Mouse (Mus musculus) liver, postnatal 0 days (tissue): ENCODE results near the gene H2-DMb1.

Experiments used
- CTCF ChIP-seq: sonication (generic); IDR thresholded peaks from 2 replicates; pipeline ENCODE4 v1.5.1; 2016; ENCODE audit warnings: antibody characterized with exemption, low read depth
- EP300 ChIP-seq: IDR thresholded peaks from 2 replicates; pipeline ENCODE4 v1.6.1; 2016; ENCODE audit warnings: antibody characterized with exemption, low read depth, mild to moderate bottlenecking

DNA sequence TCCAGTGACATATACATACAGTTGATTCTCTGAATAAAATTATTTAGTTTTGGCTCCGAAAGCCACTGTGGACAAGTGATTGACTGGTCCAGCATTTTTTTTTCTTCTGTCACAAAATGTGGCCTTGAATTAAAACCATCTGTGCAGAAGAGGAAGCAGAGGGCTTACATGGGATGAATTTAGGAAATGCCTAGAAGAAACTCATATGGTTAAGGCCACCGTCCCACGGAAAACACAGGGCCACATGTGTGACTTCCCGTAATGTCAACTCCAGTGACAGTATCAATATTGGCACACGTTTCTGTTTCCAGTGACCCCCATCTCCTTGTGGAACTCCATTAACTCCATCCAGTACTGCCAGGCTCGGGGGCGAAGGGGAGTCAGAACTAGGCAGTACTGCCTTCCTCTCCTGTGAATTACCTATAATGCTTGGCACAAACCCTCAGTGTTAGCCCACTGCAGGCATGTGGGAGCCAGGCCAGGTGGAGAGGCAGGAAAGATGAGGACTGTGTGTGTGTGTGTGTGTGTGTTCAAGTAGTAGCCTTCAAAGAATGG is 10.3 kb upstream of the H2-DMb1 start:
- TF ChIP-seq CTCF: no peak
- TF ChIP-seq EP300: no peak
